Mouse (Mus musculus) neutrophil, adult 5-6 weeks (primary cell): ENCODE results near the gene Bloc1s3. TPM values are rescaled to one million over a fixed set of nuclear protein-coding genes. Genes with fewer than 3 reads are reported as not detected.
A peak's percentile ranks its signal among the peaks of the same experiment; 100 is the strongest.

Source experiments
- ATAC-seq: fragments of 151-379, 151-347 bp; 2 replicates; pipeline ENCODE4 v1.8.0; 2017; ENCODE audit warnings: mild to moderate bottlenecking, moderate TSS enrichment; ENCODE audit not compliant: insufficient number of reproducible peaks, poor library complexity, low FRiP score, severe bottlenecking; ENCODE audit errors: extremely low read depth
- total RNA-seq: library from RNA; stranded (forward); fragments of 200-1000 nt; gene quantifications from 2 replicates; pipeline ENCODE4 v1.2.3, GENCODE M21; 2017

Bloc1s3 gene
- total RNA-seq, 1 experiment from 2014 or later = 4.4 TPM

- no peak for ATAC-seq
Measured at GRCm38 (mm10) chr7:19491731-19492130, 16.4 kb downstream of the Bloc1s3 start.

DNA sequence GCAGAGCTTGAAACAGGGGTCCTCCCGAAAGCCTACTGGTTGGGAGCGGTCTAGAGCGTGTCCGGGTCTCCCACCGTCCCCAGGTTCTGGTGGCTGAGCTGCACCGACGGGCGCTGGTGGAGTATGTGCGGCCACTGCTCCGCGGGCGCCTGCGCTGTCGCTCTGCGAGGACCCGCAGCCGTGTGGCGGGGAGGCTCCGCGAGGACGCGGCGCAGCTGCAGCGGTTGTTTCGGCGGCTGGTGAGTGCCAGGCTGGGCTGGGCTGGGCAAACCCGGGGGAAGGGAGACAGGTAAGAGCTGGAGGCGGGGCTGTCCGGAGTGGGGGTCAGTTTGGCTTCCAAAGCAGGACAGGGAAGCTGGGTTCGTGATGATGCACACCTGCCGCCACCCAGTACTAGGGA lies 18.6 kb downstream of the Bloc1s3 start:
- ATAC-seq = no peak

GRCm38 (mm10) chr7:19486549-19486948 lies 21.6 kb downstream of the Bloc1s3 start:
- no peak for ATAC-seq

GRCm38 (mm10) chr7:19485488-19485887 lies 22.7 kb downstream of the Bloc1s3 start:
- ATAC-seq = no peak

GRCm38 (mm10) chr7:19483281-19483680 lies 24.9 kb downstream of the Bloc1s3 start:
- no peak for ATAC-seq

GRCm38 (mm10) chr7:19477624-19478384 lies 30.4 kb downstream of the Bloc1s3 start:
- no peak for ATAC-seq

DNA sequence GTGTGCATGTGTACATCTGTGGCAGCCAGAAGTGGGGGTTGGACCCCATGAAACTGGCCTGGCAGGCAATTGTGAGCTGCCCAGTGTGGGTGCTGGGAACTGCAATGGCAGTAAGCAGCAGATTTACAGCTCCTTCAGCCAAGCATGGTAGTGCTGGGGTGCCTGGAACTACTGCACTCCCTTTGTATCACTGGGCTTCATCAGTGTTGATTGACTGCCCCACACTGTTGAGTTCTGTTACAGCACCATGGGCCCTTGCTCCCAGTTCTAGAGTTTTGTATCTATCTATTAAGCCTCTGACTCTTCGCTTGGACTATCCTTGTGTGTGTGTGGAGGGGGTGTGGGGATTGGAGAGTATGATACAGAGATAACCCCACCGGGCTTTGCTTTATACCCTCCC lies 31.1 kb downstream of the Bloc1s3 start:
- no peak for ATAC-seq

DNA sequence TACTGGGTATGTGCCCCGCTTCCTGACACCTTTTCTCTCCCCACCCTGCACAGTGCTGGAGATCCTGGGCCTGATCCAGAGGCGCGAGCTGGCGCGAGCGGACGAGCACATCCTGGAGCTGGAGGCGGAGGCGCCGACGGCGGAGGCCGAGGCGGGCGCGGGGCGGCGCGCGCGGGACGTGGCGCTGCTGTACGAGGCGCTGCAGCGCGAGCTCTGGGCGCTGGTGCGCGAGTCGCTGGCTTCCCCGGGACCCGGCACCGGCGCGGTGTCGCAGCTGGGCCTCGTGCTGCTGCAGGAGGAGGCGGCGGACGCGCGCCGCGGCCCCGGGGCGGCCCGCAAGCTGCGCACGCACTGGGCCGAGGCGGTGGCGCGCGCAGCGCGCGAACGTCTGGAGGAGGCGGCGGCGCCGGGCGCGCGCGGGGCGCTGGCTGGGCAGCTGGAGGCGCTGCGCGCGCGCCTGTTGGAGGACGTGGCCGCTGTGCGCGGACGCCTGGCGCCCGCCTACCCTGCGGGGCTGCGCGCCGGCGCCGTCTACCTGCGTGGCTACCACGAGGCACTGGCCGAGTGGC lies 34.2 kb downstream of the Bloc1s3 start:
- ATAC-seq = peak; percentile 18; the same call in 1 of the 2 replicates

GRCm38 (mm10) chr7:19472403-19472802 lies 35.8 kb downstream of the Bloc1s3 start:
- peak; percentile 61 for ATAC-seq

- no peak for ATAC-seq
Measured at GRCm38 (mm10) chr7:19470308-19470707, 37.9 kb downstream of the Bloc1s3 start.

- ATAC-seq = no peak
Measured at GRCm38 (mm10) chr7:19469404-19469803, 38.8 kb downstream of the Bloc1s3 start.

DNA sequence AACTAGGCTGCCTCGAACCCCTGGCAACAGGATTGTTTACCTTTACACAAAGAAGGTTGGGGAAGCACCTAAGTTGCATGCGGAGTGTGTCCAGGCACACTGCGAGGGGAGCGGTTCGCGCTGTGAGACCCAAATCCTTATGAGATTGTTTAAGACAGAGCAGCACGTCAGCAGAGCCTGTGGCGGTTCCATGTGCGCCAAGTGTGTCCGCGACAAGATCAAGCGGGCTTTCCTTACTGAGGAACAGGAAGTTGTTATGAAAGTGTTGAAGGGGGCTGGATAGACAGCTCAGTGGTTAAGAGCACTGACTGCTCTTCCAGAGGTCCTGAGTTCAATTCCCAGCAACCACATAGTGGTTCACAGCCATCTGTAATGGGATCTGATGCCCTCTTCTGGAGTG lies 39.9 kb downstream of the Bloc1s3 start:
- ATAC-seq = no peak

- ATAC-seq = no peak
Measured at GRCm38 (mm10) chr7:19467638-19468037, 40.5 kb downstream of the Bloc1s3 start.

DNA sequence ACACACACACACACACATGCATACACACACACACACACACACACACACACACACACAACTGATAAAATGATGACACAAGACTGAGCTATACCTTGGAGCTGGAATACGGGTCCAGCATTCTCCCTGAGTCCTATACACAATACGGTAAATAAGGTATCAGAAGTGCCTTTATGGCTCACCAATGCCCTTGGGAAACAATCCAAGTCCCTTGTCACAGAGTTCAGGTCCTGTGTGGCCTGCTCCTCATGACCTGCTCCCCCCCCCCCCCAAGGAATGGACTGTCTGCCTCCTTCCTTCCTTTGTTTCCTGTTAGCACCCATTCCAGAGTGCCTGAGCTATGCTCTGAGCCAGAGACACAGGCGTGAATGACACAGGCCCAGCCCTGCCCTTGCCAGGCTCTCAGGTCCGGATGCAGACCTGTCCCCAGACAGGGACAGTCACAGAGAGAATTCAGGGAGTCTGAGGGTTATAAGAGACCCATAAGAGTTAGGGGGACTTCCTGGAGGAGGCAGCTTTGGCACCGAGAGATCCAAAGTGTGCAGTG lies 41.5 kb downstream of the Bloc1s3 start:
- ATAC-seq = no peak

- ATAC-seq = no peak
Measured at GRCm38 (mm10) chr7:19464367-19465307, 43.5 kb downstream of the Bloc1s3 start.

DNA sequence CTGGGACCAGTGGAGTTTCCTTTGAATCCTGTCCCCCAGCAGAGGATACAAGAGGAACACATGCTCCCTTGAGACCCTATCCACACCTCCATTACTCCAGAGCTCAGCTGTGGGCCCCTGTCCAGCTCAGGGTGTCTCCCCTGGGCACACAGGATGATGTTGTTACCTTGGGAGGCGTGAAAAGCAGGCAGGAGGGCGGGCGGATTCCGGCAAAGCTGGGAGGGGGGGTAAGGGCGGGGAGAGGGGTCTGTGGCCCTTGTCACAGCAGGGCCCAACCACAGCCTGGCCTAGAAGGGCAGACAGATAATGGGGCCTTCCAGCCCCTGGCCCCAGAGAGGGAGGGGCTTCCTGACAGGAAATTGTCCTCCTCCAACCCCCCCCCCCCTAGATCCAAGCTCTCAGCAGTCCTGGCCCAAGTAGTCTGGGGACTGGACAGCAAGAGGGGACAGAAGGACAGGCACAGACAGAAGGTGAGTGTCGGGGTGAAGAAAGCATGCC lies 45.2 kb downstream of the Bloc1s3 start, which contains the start of gene Exoc3l2:
Exoc3l2 (plus strand) TSS at position 448 of the 498 bp plus-strand sequence.
- no peak for ATAC-seq

DNA sequence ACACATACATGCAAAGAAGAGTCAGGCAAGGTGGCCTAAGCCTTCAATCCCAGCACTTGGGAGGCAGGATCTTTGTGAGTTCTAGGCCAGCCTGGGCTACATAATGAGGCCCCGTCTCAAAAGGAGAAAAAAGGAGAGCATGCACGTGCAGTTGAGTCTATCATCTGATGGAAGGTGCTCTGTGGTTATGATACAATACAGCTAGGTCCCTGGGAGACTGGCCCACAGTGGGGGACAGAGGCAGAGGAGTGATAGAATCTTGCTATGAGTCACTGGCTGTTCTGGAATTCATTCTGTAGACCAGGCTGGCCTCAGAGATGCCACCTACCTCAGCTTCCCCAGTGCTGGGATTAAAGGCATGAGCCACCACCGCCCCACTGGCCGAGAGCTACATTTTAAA lies 45.7 kb downstream of the Bloc1s3 start:
- no peak for ATAC-seq

DNA sequence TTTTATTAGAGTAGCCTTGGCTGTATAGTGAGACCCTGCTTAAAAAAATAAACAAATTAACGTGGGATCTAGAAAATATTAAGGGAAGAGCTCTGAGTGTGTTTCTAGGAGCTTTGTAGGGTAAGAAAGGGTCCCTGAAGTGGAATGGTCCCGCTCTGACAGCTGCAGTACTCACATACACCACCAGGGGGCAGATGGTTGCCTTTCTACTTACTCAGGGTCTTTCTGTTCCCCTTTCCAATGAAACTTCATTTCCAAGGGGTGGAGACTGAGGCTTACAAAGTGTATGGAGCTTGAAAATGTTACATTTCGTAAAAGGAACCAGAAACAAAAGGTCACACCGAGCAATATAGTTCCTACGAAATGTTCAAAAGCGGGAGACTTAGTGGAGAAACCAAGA lies 46.7 kb downstream of the Bloc1s3 start:
- peak; percentile 59 for ATAC-seq

GRCm38 (mm10) chr7:19460500-19460899 lies 47.7 kb downstream of the Bloc1s3 start:
- no peak for ATAC-seq
